Mouse (Mus musculus): ENCODE measurements around the gene Smc1a. TPM values are rescaled to one million over a fixed set of nuclear protein-coding genes. Genes with fewer than 3 reads are reported as not detected.
A peak's percentile ranks its signal among the peaks of the same experiment; 100 is the strongest.

Smc1a gene
- polyA plus RNA-seq (2015; fragmentation: Nextera tagmentation; extraction: Ambion mirVana) = 91.0 and 98.3 TPM in 2 replicates

DNA sequence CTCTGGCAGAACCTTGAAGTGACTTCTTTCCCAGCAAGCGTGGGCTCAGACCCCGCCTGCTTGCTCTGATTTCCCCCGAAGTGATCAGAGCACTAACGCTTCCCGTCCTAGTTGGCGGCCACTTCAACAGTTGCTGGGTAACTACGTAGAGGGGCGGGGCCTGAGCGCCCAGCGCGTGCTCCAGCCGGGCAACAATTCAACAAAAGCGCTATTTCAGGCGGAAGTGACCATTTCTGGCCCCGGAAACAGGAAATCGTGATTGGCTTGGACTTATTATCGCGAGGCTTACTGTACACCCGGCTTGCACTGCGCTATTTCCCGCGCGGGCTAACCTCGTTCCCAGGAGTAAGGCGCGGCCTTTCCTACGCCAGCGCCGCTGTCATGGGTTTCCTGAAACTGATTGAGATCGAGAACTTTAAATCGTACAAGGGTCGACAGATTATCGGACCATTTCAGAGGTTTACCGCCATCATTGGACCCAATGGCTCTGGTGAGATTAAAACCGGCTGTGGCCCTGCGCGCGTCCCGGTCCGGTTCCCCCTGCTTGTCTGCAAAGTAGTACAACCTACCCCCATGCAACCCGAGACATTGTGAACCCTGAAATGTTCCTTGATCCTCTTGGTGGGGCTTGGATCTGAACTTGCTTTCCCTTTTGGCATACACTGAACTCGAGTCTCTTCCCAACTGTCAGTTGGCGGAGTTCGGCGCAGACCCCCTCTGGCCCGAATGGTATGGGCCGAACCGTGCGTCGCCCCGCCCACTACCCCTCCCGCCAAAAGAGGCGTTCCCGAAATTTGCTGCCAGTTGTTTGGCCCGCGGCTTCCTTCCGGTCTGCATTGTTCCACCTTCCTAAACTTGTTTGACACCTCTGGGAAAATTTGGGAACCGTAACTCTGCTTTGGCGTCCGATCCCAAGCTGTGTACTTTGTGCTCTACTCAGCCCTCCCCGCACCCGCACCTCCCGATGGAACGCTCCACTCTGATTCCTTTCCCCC is at the start of gene Smc1a, which contains the start of gene Ribc1:
Gene Smc1a (plus strand): TSS at position 278 of the 995 bp plus-strand sequence.
Gene Ribc1 (minus strand): TSS at position 145 of the 995 bp plus-strand sequence.
- 8% methylated on average over 63 of the region's 64 CpGs for whole genome bisulfite sequencing
- Histone ChIP-seq H3K36me3 (ENCODE audit: control insufficient read depth, insufficient read depth, low read length) (no peaks in the 10 kb centered on the region), H3K9me3 (replicated peaks; ENCODE audit: control insufficient read depth, low read length) (no peaks in the 10 kb centered on the region), H3K4me3 (replicated peaks; ENCODE audit: low read length) (peak within 1 kb of the TSS; percentile 65), H3K27ac (ENCODE audit: low read length) (peak within 1 kb of the TSS; percentile 94), H3K9ac (ENCODE audit: low read length) (peak within 1 kb of the TSS; percentile 75), H3K27me3 (ENCODE audit: control insufficient read depth, insufficient read depth, low read length) (peaks cover 7% of the 10 kb centered on the region; the same call in 1 of the 2 replicates), H3K4me2 (ENCODE audit: low read depth, low read length) (peak within 1 kb of the TSS; percentile 55), H3K4me1 (ENCODE audit: control insufficient read depth, insufficient read depth, low read length) (no peaks in the 10 kb centered on the region)
- peak; percentile 98 for ATAC-seq (ENCODE audit: insufficient read depth, low FRiP score)

DNA sequence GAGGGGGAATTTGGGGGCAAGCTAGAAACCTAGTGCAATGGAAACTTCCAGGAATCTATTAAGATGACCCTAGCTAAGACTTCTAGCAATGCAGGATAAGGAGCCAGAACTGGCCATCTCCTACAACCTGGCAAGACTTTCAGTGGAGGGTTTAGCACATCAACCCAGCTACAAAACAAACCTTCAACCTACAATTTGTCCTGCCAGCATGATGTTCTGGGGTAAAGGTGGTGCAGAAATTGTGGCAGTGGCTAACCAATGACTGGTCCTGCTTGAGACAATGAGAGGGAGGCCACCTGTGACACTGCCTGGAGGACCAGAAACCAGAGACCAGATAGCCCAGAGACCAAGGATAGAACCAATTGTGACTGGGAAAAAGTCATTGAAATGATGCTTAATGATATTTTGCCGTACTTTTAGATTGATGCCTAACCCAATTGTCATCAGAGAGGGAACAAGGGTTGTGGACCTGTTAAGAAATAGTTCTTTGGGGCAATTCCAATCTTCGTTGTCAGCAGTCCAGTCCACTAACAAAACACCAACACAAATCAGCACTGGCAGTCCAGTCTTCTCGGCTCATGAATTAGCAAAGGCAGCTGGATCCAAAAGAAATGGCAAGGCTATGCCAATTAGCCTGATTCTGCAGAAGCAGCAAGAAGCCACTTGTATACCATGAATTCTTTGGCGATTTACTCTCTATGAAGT is 17.1 kb upstream of the Smc1a start:
- Histone ChIP-seq H3K27ac (ENCODE audit: low read length) (no peak overlapping the region), H3K27me3 (ENCODE audit: control insufficient read depth, insufficient read depth, low read length) (peaks cover 14% of the 10 kb centered on the region), H3K4me2 (ENCODE audit: low read depth, low read length) (no peak overlapping the region), H3K9ac (ENCODE audit: low read length) (no peak overlapping the region), H3K36me3 (ENCODE audit: control insufficient read depth, insufficient read depth, low read length) (no peaks in the 10 kb centered on the region), H3K4me1 (ENCODE audit: control insufficient read depth, insufficient read depth, low read length) (no peaks in the 10 kb centered on the region), H3K4me3 (replicated peaks; ENCODE audit: low read length) (no peak overlapping the region), H3K9me3 (replicated peaks; ENCODE audit: control insufficient read depth, low read length) (no peaks in the 10 kb centered on the region)
- 71% methylated on average over 4 of the region's 4 CpGs for WGBS
- ATAC-seq (ENCODE audit: insufficient read depth, low FRiP score) = no peak

DNA sequence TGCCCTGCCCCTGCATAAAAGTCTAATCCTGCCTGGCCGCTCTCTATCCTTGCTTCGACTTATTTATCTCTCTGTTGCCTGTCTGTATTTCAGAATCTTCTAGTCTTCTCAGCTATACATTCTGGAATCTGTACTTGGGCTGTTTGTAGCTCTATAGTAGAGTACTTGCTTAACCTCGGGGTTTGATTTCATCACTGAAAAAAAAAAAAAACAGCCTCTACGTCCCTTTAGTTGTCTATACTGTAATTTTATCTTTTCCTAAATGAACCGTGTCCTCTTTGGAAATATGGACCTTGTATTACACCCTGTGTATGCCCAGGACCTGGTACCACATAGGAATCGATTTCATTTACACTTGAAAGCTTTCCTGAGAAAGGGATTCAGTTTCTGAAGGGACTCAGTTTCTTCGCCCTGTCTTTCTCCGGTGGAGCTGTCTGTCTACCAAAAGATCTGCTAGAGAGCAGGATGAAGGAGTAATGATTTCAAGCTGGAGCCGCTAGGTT is 15.0 kb upstream of the Smc1a start:
- Histone ChIP-seq H3K4me1 (ENCODE audit: control insufficient read depth, insufficient read depth, low read length) (no peaks in the 10 kb centered on the region), H3K9me3 (replicated peaks; ENCODE audit: control insufficient read depth, low read length) (no peaks in the 10 kb centered on the region), H3K27ac (ENCODE audit: low read length) (peak overlapping the region; percentile 50; the same call in 1 of the 2 replicates), H3K4me2 (ENCODE audit: low read depth, low read length) (peak overlapping the region; percentile 70), H3K36me3 (ENCODE audit: control insufficient read depth, insufficient read depth, low read length) (no peaks in the 10 kb centered on the region), H3K27me3 (ENCODE audit: control insufficient read depth, insufficient read depth, low read length) (peaks cover 14% of the 10 kb centered on the region), H3K4me3 (replicated peaks; ENCODE audit: low read length) (peak overlapping the region; percentile 54), H3K9ac (ENCODE audit: low read length) (peak overlapping the region; percentile 58)
- ATAC-seq (ENCODE audit: insufficient read depth, low FRiP score) = no peak
- 36% methylated on average over 9 of the region's 9 CpGs for WGBS

- WGBS = 21% methylated on average over 38 of the region's 41 CpGs
- peaks cover 14% of the 10 kb centered on the region for H3K27me3 ChIP-seq (ENCODE audit: control insufficient read depth, insufficient read depth, low read length)
- peak within 1 kb of the TSS; percentile 70 for H3K4me2 ChIP-seq (ENCODE audit: low read depth, low read length)
- no peaks in the 10 kb centered on the region for H3K4me1 ChIP-seq (ENCODE audit: control insufficient read depth, insufficient read depth, low read length)
- ATAC-seq (ENCODE audit: insufficient read depth, low FRiP score) = peak; percentile 96
- H3K36me3 ChIP-seq (ENCODE audit: control insufficient read depth, insufficient read depth, low read length) = no peaks in the 10 kb centered on the region
- peak within 1 kb of the TSS; percentile 52 for H3K27ac ChIP-seq (ENCODE audit: low read length)
- H3K4me3 ChIP-seq (replicated peaks; ENCODE audit: low read length) = peak within 1 kb of the TSS; percentile 54
- H3K9me3 ChIP-seq (replicated peaks; ENCODE audit: control insufficient read depth, low read length) = no peaks in the 10 kb centered on the region
- peak within 1 kb of the TSS; percentile 70 for H3K9ac ChIP-seq (ENCODE audit: low read length)
These were observed 14.2 kb upstream of the Smc1a start, which contains the start of gene Hsd17b10 for GRCm38 (mm10) chrX:152001737-152002710. TSS of gene Hsd17b10 (plus strand) at chrX:152001845.

- H3K9me3 ChIP-seq (replicated peaks; ENCODE audit: control insufficient read depth, low read length) = no peaks in the 10 kb centered on the region
- no peak for ATAC-seq (ENCODE audit: insufficient read depth, low FRiP score)
- no peak overlapping the region for H3K9ac ChIP-seq (ENCODE audit: low read length)
- no peaks in the 10 kb centered on the region for H3K4me1 ChIP-seq (ENCODE audit: control insufficient read depth, insufficient read depth, low read length)
- H3K36me3 ChIP-seq (ENCODE audit: control insufficient read depth, insufficient read depth, low read length) = no peaks in the 10 kb centered on the region
- H3K4me3 ChIP-seq (replicated peaks; ENCODE audit: low read length) = no peak overlapping the region; the same call in 1 of the 2 replicates
- peaks cover 16% of the 10 kb centered on the region for H3K27me3 ChIP-seq (ENCODE audit: control insufficient read depth, insufficient read depth, low read length)
- no peak overlapping the region for H3K27ac ChIP-seq (ENCODE audit: low read length)
- H3K4me2 ChIP-seq (ENCODE audit: low read depth, low read length) = peak overlapping the region; percentile 70
- 46% methylated on average over 2 of the region's 2 CpGs for WGBS
These were observed 13.4 kb upstream of the Smc1a start for GRCm38 (mm10) chrX:152002865-152003264.

DNA sequence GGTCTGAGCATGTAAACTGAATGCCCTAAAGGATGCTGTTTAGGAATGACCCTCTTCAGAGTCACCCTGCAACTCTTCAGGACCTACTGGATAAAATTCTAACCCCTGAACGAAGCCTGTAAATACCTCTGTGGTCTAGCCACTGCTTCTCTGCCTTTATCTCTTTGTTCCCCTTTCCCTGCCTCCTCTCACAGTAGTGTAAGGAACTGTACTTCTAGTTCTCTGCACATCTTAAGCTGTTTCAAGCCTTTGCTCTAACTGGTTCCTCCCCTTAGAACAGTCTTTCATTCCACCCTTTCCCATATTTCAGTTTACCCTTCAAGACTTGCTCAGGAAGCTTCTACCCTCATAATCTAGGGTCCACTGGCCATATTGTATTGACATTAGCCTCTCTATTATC is 8.4 kb upstream of the Smc1a start:
- H3K9me3 ChIP-seq (replicated peaks; ENCODE audit: control insufficient read depth, low read length) = no peaks in the 10 kb centered on the region
- no peaks in the 10 kb centered on the region for H3K36me3 ChIP-seq (ENCODE audit: control insufficient read depth, insufficient read depth, low read length)
- H3K9ac ChIP-seq (ENCODE audit: low read length) = no peak overlapping the region
- no peaks in the 10 kb centered on the region for H3K4me1 ChIP-seq (ENCODE audit: control insufficient read depth, insufficient read depth, low read length)
- no peak overlapping the region for H3K27ac ChIP-seq (ENCODE audit: low read length)
- WGBS = 65% methylated on average over 1 of the region's 1 CpGs
- no peak overlapping the region for H3K4me2 ChIP-seq (ENCODE audit: low read depth, low read length)
- H3K27me3 ChIP-seq (ENCODE audit: control insufficient read depth, insufficient read depth, low read length) = peaks cover 16% of the 10 kb centered on the region
- ATAC-seq (ENCODE audit: insufficient read depth, low FRiP score) = no peak
- no peak overlapping the region for H3K4me3 ChIP-seq (replicated peaks; ENCODE audit: low read length)

GRCm38 (mm10) chrX:152015752-152016150 is 477 bp upstream of the Smc1a start:
- Histone ChIP-seq H3K9ac (ENCODE audit: low read length) (peak overlapping the region; percentile 72), H3K9me3 (replicated peaks; ENCODE audit: control insufficient read depth, low read length) (no peaks in the 10 kb centered on the region), H3K4me1 (ENCODE audit: control insufficient read depth, insufficient read depth, low read length) (no peaks in the 10 kb centered on the region), H3K27me3 (ENCODE audit: control insufficient read depth, insufficient read depth, low read length) (peaks cover 12% of the 10 kb centered on the region; the same call in 1 of the 2 replicates), H3K4me2 (ENCODE audit: low read depth, low read length) (peak overlapping the region; percentile 53), H3K4me3 (replicated peaks; ENCODE audit: low read length) (peak overlapping the region; percentile 65), H3K36me3 (ENCODE audit: control insufficient read depth, insufficient read depth, low read length) (no peaks in the 10 kb centered on the region), H3K27ac (ENCODE audit: low read length) (peak overlapping the region; percentile 91)
- no peak; the same call in 1 of the 2 replicates for ATAC-seq (ENCODE audit: insufficient read depth, low FRiP score)
- 14% methylated on average over 11 of the region's 11 CpGs for WGBS

- H3K9me3 ChIP-seq (replicated peaks; ENCODE audit: control insufficient read depth, low read length) = no peaks in the 10 kb centered on the region
- H3K4me2 ChIP-seq (ENCODE audit: low read depth, low read length) = peak overlapping the region; percentile 55
- peak overlapping the region; percentile 67 for H3K9ac ChIP-seq (ENCODE audit: low read length)
- ATAC-seq (ENCODE audit: insufficient read depth, low FRiP score) = no peak
- H3K27ac ChIP-seq (ENCODE audit: low read length) = peak overlapping the region; percentile 62; the same call in 1 of the 2 replicates
- 21% methylated on average over 14 of the region's 14 CpGs for WGBS
- peaks cover 7% of the 10 kb centered on the region; the same call in 1 of the 2 replicates for H3K27me3 ChIP-seq (ENCODE audit: control insufficient read depth, insufficient read depth, low read length)
- H3K36me3 ChIP-seq (ENCODE audit: control insufficient read depth, insufficient read depth, low read length) = no peaks in the 10 kb centered on the region
- H3K4me1 ChIP-seq (ENCODE audit: control insufficient read depth, insufficient read depth, low read length) = no peaks in the 10 kb centered on the region
- H3K4me3 ChIP-seq (replicated peaks; ENCODE audit: low read length) = peak overlapping the region; percentile 65
These were observed 958 bp downstream of the Smc1a start for GRCm38 (mm10) chrX:152017186-152017585.

All from stomach, embryonic 16.5 days (tissue).